31 mouse cellular contexts compared by ENCODE assay signal in genomic region chr10:80546945-80547344, GRCm38 (mm10). TPM values are rescaled to one million over a fixed set of nuclear protein-coding genes. Genes with fewer than 3 reads are reported as not detected.
DNase-seq lines count a peak whose midpoint lies in the region; ATAC-seq and TF ChIP-seq lines count a peak whose summit lies in the region.
"Had no signal": no experiment of that assay in that cellular context is flagged by ENCODE, and none has a peak within 500 bp of the region (broad histone marks: within the 10 kb centered on the region; RNA-seq: fewer than 3 reads in every experiment).

No protein-coding gene starts in this region.

- no peak overlapping the region for H3K4me2 ChIP-seq in stomach, embryonic 15.5 days
- no peak overlapping the region for H3K4me2 ChIP-seq in stomach, postnatal 0 days (replicated peaks; ENCODE audit: low read depth)
- peak overlapping the region; percentile 36 for H3K4me2 ChIP-seq in liver, embryonic 14.5 days (ENCODE audit: low read depth)
- no peak overlapping the region for H3K4me2 ChIP-seq in intestine, postnatal 0 days (replicated peaks; ENCODE audit: low read depth)
- H3K4me2 ChIP-seq: embryonic facial prominence, embryonic 13.5 days; forebrain, embryonic 13.5 days; hindbrain, embryonic 15.5 days; lung, embryonic 15.5 days; midbrain, embryonic 13.5 days had no signal

- 86% methylated on average over 4 of the region's 4 CpGs for WGBS in stomach, embryonic 15.5 days
- 90% methylated on average over 4 of the region's 4 CpGs for WGBS in stomach, postnatal 0 days
- WGBS in liver, embryonic 14.5 days (ENCODE audit: insufficient replicate concordance), result 33% methylated on average over 4 of the region's 4 CpGs
- WGBS in intestine, postnatal 0 days, result 93% methylated on average over 4 of the region's 4 CpGs

- no peaks in the 10 kb centered on the region for H3K9me3 ChIP-seq in stomach, embryonic 15.5 days
- H3K9me3 ChIP-seq in stomach, postnatal 0 days (ENCODE audit: control insufficient read depth, low read length), result no peaks in the 10 kb centered on the region
- H3K9me3 ChIP-seq in liver, embryonic 14.5 days (ENCODE audit: control insufficient read depth, low read length), result no peaks in the 10 kb centered on the region
- no peaks in the 10 kb centered on the region for H3K9me3 ChIP-seq in intestine, postnatal 0 days (ENCODE audit: control insufficient read depth)
- H3K9me3 ChIP-seq: embryonic facial prominence, embryonic 13.5 days; forebrain, embryonic 13.5 days; hindbrain, embryonic 10.5 days; hindbrain, embryonic 15.5 days; lung, embryonic 15.5 days; megakaryocyte, embryonic 14.5 days; midbrain, embryonic 13.5 days had no signal

- peaks cover 76% of the 10 kb centered on the region for H3K36me3 ChIP-seq in stomach, embryonic 15.5 days
- H3K36me3 ChIP-seq in stomach, postnatal 0 days (ENCODE audit: control insufficient read depth, insufficient read depth, low read length), result peaks cover 48% of the 10 kb centered on the region
- peaks cover 64% of the 10 kb centered on the region for H3K36me3 ChIP-seq in liver, embryonic 14.5 days (replicated peaks; ENCODE audit: control insufficient read depth, insufficient read depth, low read depth)
- H3K36me3 ChIP-seq in intestine, postnatal 0 days (ENCODE audit: control insufficient read depth, insufficient read depth), result peaks cover 88% of the 10 kb centered on the region

- no peaks in the 10 kb centered on the region for H3K4me1 ChIP-seq in stomach, embryonic 15.5 days
- H3K4me1 ChIP-seq in stomach, postnatal 0 days (replicated peaks; ENCODE audit: control insufficient read depth, insufficient read depth), result no peaks in the 10 kb centered on the region
- H3K4me1 ChIP-seq in liver, embryonic 14.5 days (replicated peaks; ENCODE audit: control insufficient read depth in 2 of 2, insufficient read depth in 2 of 2, low read length in 1 of 2), result peaks cover 18 to 20% of the 10 kb centered on the region in 2 experiments
- no peaks in the 10 kb centered on the region for H3K4me1 ChIP-seq in intestine, postnatal 0 days (replicated peaks; ENCODE audit: control insufficient read depth, insufficient read depth, low read length)
- H3K4me1 ChIP-seq: embryonic facial prominence, embryonic 13.5 days; forebrain, embryonic 13.5 days; lung, embryonic 15.5 days had no signal

- DNase-seq in stomach, postnatal 0 days (ENCODE audit: low spot score), result no peak
- DNase-seq in liver, embryonic 14.5 days (ENCODE audit: low read depth in 3 of 3, low spot score in 3 of 3), result peak in 1 of 3 experiments; percentile 59
- DNase-seq in spleen, adult 18-20 months, result no peak
- no peak for DNase-seq in ovary, postnatal 14 days (ENCODE audit: low spot score)
- DNase-seq: cerebellum, adult 18-20 months; gastrocnemius, postnatal 10 days; heart, postnatal 14 days; kidney, adult 2 months; kidney, postnatal 4 days; layer of hippocampus, postnatal 36 days; left cerebral cortex, postnatal 4 days; right cerebral cortex, postnatal 25 days; thymus, postnatal 14 days had no signal

- no peak overlapping the region for H3K4me3 ChIP-seq in stomach, embryonic 15.5 days (replicated peaks)
- no peak overlapping the region for H3K4me3 ChIP-seq in stomach, postnatal 0 days (ENCODE audit: low read depth, low read length)
- H3K4me3 ChIP-seq in liver, embryonic 14.5 days (ENCODE audit: insufficient read depth in 1 of 2, low read depth in 2 of 2, low read length in 2 of 2), result no peak overlapping the region
- H3K4me3 ChIP-seq in intestine, postnatal 0 days (ENCODE audit: low read depth, low read length), result no peak overlapping the region
- H3K4me3 ChIP-seq: embryonic facial prominence, embryonic 13.5 days; forebrain, embryonic 13.5 days; hindbrain, embryonic 10.5 days; hindbrain, embryonic 15.5 days; lung, embryonic 15.5 days; megakaryocyte, embryonic 14.5 days; midbrain, embryonic 13.5 days had no signal

- no peak for TF ChIP-seq EP300 in stomach, postnatal 0 days (optimal IDR thresholded peaks at IDR 0.05)
- TF ChIP-seq EP300 in liver, embryonic 14.5 days (IDR thresholded peaks at IDR 0.05; ENCODE audit: low read depth), result no peak

- 0 out of 2 replicates have a peak, but pooled peaks have one; percentile 8 for ATAC-seq in stomach, embryonic 15.5 days (ENCODE audit: insufficient read depth, low FRiP score, low read depth)
- no peak for ATAC-seq in stomach, postnatal 0 days (ENCODE audit: low FRiP score, low TSS enrichment)
- peak; percentile 70 for ATAC-seq in erythroid progenitor cell, adult 5-6 weeks (replicated peaks; ENCODE audit: low FRiP score, poor library complexity, severe bottlenecking)
- ATAC-seq in liver, embryonic 14.5 days (ENCODE audit: insufficient read depth), result peak; percentile 76
- peak; percentile 62 for ATAC-seq in megakaryocyte-erythroid progenitor cell, adult 5-6 weeks (replicated peaks; ENCODE audit: low FRiP score, low TSS enrichment, poor library complexity, severe bottlenecking)
- no peak for ATAC-seq in intestine, postnatal 0 days
- ATAC-seq: forebrain, embryonic 13.5 days; midbrain, embryonic 13.5 days had no signal

- no peaks in the 10 kb centered on the region for H3K27me3 ChIP-seq in stomach, embryonic 15.5 days (replicated peaks)
- H3K27me3 ChIP-seq in stomach, postnatal 0 days (ENCODE audit: control insufficient read depth, insufficient read depth, low read length), result no peaks in the 10 kb centered on the region
- H3K27me3 ChIP-seq in liver, embryonic 14.5 days (ENCODE audit: control insufficient read depth, insufficient read depth, low read length), result no peaks in the 10 kb centered on the region
- H3K27me3 ChIP-seq in intestine, postnatal 0 days (replicated peaks; ENCODE audit: control insufficient read depth, insufficient read depth, low read length), result no peaks in the 10 kb centered on the region
- H3K27me3 ChIP-seq: embryonic facial prominence, embryonic 13.5 days; forebrain, embryonic 13.5 days; hindbrain, embryonic 15.5 days; lung, embryonic 15.5 days; megakaryocyte, embryonic 14.5 days; midbrain, embryonic 13.5 days had no signal

- no peak overlapping the region for H3K9ac ChIP-seq in stomach, embryonic 15.5 days
- H3K9ac ChIP-seq in stomach, postnatal 0 days (ENCODE audit: low read length), result no peak overlapping the region
- peak overlapping the region; percentile 16; the same call in 1 of the 2 replicates for H3K9ac ChIP-seq in liver, embryonic 14.5 days (replicated peaks)
- no peak overlapping the region for H3K9ac ChIP-seq in intestine, postnatal 0 days (ENCODE audit: low read depth, low read length)
- H3K9ac ChIP-seq: embryonic facial prominence, embryonic 13.5 days; forebrain, embryonic 13.5 days; hindbrain, embryonic 15.5 days; lung, embryonic 15.5 days; midbrain, embryonic 13.5 days had no signal

- no peak overlapping the region for H3K27ac ChIP-seq in stomach, embryonic 15.5 days
- H3K27ac ChIP-seq in stomach, postnatal 0 days (replicated peaks), result no peak overlapping the region
- peak overlapping the region; percentile 40 for H3K27ac ChIP-seq in liver, embryonic 14.5 days
- H3K27ac ChIP-seq in intestine, postnatal 0 days (ENCODE audit: low read depth, low read length), result no peak overlapping the region
- H3K27ac ChIP-seq: embryonic facial prominence, embryonic 13.5 days; forebrain, embryonic 13.5 days; hindbrain, embryonic 15.5 days; kidney, postnatal 0 days; lung, embryonic 15.5 days; midbrain, embryonic 13.5 days had no signal

- TF ChIP-seq CTCF in stomach, postnatal 0 days (IDR thresholded peaks at IDR 0.05; ENCODE audit: low read depth), result no peak
- TF ChIP-seq CTCF in liver, embryonic 14.5 days (IDR thresholded peaks at IDR 0.05; ENCODE audit: low read depth), result no peak
- TF ChIP-seq CTCF in intestine, postnatal 0 days (IDR thresholded peaks at IDR 0.05; ENCODE audit: low read depth), result no peak

RNA-seq across cellular contexts. Expression of gene Atp8b3, which starts 8.0 kb away (rescaled TPM):
- 0.19 and 0.32 TPM in 2 replicates for polyA plus RNA-seq in stomach, embryonic 15.5 days (2015; fragmentation: Nextera tagmentation; extraction: Ambion mirVana)
- 0.02 and 0.10 TPM in 2 replicates for polyA plus RNA-seq in stomach, postnatal 0 days (2015; fragmentation: Nextera tagmentation; extraction: Ambion mirVana)
- not detected in 2 replicates for total RNA-seq in erythroid progenitor cell, adult 5-6 weeks (2015; ENCODE audit: low replicate concordance)
- total RNA-seq in erythroid progenitor cell, adult 5-6 weeks (2017; ENCODE audit: low replicate concordance), result 0.39 TPM in 1 of 2 replicates, not detected in the other
- 0.01 and 0.02 TPM in 2 replicates for polyA plus RNA-seq in liver, embryonic 14.5 days (2012; rRNA removed)
- polyA plus RNA-seq in liver, embryonic 14.5 days (2014; fragmentation: Nextera tagmentation; extraction: Ambion mirVana), result 0.05 TPM in 1 of 2 replicates, not detected in the other
- total RNA-seq in megakaryocyte-erythroid progenitor cell, adult 5-6 weeks (2014; fragmentation: Nextera tagmentation), result not detected in 2 replicates
- not detected in 2 replicates for total RNA-seq in megakaryocyte-erythroid progenitor cell, adult 5-6 weeks (2017)
- 0.03 TPM in 2 replicates for polyA plus RNA-seq in intestine, postnatal 0 days (2015; fragmentation: Nextera tagmentation; extraction: Ambion mirVana)
- total RNA-seq: common myeloid progenitor, adult 5-6 weeks; gastrocnemius, postnatal 10 days; heart, postnatal 14 days had no signal

RNA-seq across cellular contexts. Expression of gene Rexo1, which starts 14.4 kb away (rescaled TPM):
- 23.2 and 23.3 TPM in 2 replicates for polyA plus RNA-seq in stomach, embryonic 15.5 days (2015; fragmentation: Nextera tagmentation; extraction: Ambion mirVana)
- polyA plus RNA-seq in stomach, postnatal 0 days (2015; fragmentation: Nextera tagmentation; extraction: Ambion mirVana), result 7.1 and 8.5 TPM in 2 replicates
- total RNA-seq in erythroid progenitor cell, adult 5-6 weeks (2015; ENCODE audit: low replicate concordance), result 33.5 and 35.7 TPM in 2 replicates
- 16.3 and 25.7 TPM in 2 replicates for total RNA-seq in erythroid progenitor cell, adult 5-6 weeks (2017; ENCODE audit: low replicate concordance)
- 19.1 and 24.8 TPM in 2 replicates for polyA plus RNA-seq in liver, embryonic 14.5 days (2012; rRNA removed)
- 10.7 and 14.0 TPM in 2 replicates for polyA plus RNA-seq in liver, embryonic 14.5 days (2014; fragmentation: Nextera tagmentation; extraction: Ambion mirVana)
- total RNA-seq in megakaryocyte-erythroid progenitor cell, adult 5-6 weeks (2014; fragmentation: Nextera tagmentation), result 52.1 and 57.1 TPM in 2 replicates
- total RNA-seq in megakaryocyte-erythroid progenitor cell, adult 5-6 weeks (2017), result 9.8 and 15.3 TPM in 2 replicates
- 9.1 and 10.1 TPM in 2 replicates for polyA plus RNA-seq in intestine, postnatal 0 days (2015; fragmentation: Nextera tagmentation; extraction: Ambion mirVana)

RNA-seq across cellular contexts. Expression of gene Klf16, which starts 30.2 kb away (rescaled TPM):
- 9.3 and 10.3 TPM in 2 replicates for polyA plus RNA-seq in stomach, embryonic 15.5 days (2015; fragmentation: Nextera tagmentation; extraction: Ambion mirVana)
- polyA plus RNA-seq in stomach, postnatal 0 days (2015; fragmentation: Nextera tagmentation; extraction: Ambion mirVana), result 8.3 and 8.4 TPM in 2 replicates
- 8.4 and 9.4 TPM in 2 replicates for total RNA-seq in erythroid progenitor cell, adult 5-6 weeks (2015; ENCODE audit: low replicate concordance)
- total RNA-seq in erythroid progenitor cell, adult 5-6 weeks (2017; ENCODE audit: low replicate concordance), result 9.9 and 14.1 TPM in 2 replicates
- polyA plus RNA-seq in liver, embryonic 14.5 days (2012; rRNA removed), result 12.5 and 13.8 TPM in 2 replicates
- 10.6 and 12.3 TPM in 2 replicates for polyA plus RNA-seq in liver, embryonic 14.5 days (2014; fragmentation: Nextera tagmentation; extraction: Ambion mirVana)
- 21.0 and 24.9 TPM in 2 replicates for total RNA-seq in megakaryocyte-erythroid progenitor cell, adult 5-6 weeks (2014; fragmentation: Nextera tagmentation)
- total RNA-seq in megakaryocyte-erythroid progenitor cell, adult 5-6 weeks (2017), result 7.2 and 14.6 TPM in 2 replicates
- polyA plus RNA-seq in intestine, postnatal 0 days (2015; fragmentation: Nextera tagmentation; extraction: Ambion mirVana), result 4.8 and 5.3 TPM in 2 replicates

RNA-seq across cellular contexts. Expression of gene Abhd17a, which starts 43.2 kb away (rescaled TPM):
- 102 and 103 TPM in 2 replicates for polyA plus RNA-seq in stomach, embryonic 15.5 days (2015; fragmentation: Nextera tagmentation; extraction: Ambion mirVana)
- 92.5 and 103 TPM in 2 replicates for polyA plus RNA-seq in stomach, postnatal 0 days (2015; fragmentation: Nextera tagmentation; extraction: Ambion mirVana)
- total RNA-seq in erythroid progenitor cell, adult 5-6 weeks (2015; ENCODE audit: low replicate concordance), result 44.7 and 49.0 TPM in 2 replicates
- 5.5 and 30.7 TPM in 2 replicates for total RNA-seq in erythroid progenitor cell, adult 5-6 weeks (2017; ENCODE audit: low replicate concordance)
- 41.2 and 51.0 TPM in 2 replicates for polyA plus RNA-seq in liver, embryonic 14.5 days (2012; rRNA removed)
- polyA plus RNA-seq in liver, embryonic 14.5 days (2014; fragmentation: Nextera tagmentation; extraction: Ambion mirVana), result 55.0 and 63.4 TPM in 2 replicates
- 55.0 and 63.1 TPM in 2 replicates for total RNA-seq in megakaryocyte-erythroid progenitor cell, adult 5-6 weeks (2014; fragmentation: Nextera tagmentation)
- 13.7 and 19.4 TPM in 2 replicates for total RNA-seq in megakaryocyte-erythroid progenitor cell, adult 5-6 weeks (2017)
- 116 and 117 TPM in 2 replicates for polyA plus RNA-seq in intestine, postnatal 0 days (2015; fragmentation: Nextera tagmentation; extraction: Ambion mirVana)

RNA-seq across cellular contexts. Expression of gene Onecut3, which starts 52.3 kb away (rescaled TPM):
- polyA plus RNA-seq in stomach, embryonic 15.5 days (2015; fragmentation: Nextera tagmentation; extraction: Ambion mirVana), result 0.18 and 0.21 TPM in 2 replicates
- polyA plus RNA-seq in stomach, postnatal 0 days (2015; fragmentation: Nextera tagmentation; extraction: Ambion mirVana), result 0.01 and 0.02 TPM in 2 replicates
- total RNA-seq in erythroid progenitor cell, adult 5-6 weeks (2015; ENCODE audit: low replicate concordance), result not detected in 2 replicates
- total RNA-seq in erythroid progenitor cell, adult 5-6 weeks (2017; ENCODE audit: low replicate concordance), result not detected in 2 replicates
- 0.02 TPM in 2 replicates for polyA plus RNA-seq in liver, embryonic 14.5 days (2012; rRNA removed)
- polyA plus RNA-seq in liver, embryonic 14.5 days (2014; fragmentation: Nextera tagmentation; extraction: Ambion mirVana), result not detected in 2 replicates
- not detected in 2 replicates for total RNA-seq in megakaryocyte-erythroid progenitor cell, adult 5-6 weeks (2014; fragmentation: Nextera tagmentation)
- not detected in 2 replicates for total RNA-seq in megakaryocyte-erythroid progenitor cell, adult 5-6 weeks (2017)
- polyA plus RNA-seq in intestine, postnatal 0 days (2015; fragmentation: Nextera tagmentation; extraction: Ambion mirVana), result 0.05 and 0.09 TPM in 2 replicates
- total RNA-seq: adrenal gland, adult 2 months; common myeloid progenitor, adult 5-6 weeks; gastrocnemius, postnatal 10 days; heart, postnatal 14 days; monocyte, adult 5-6 weeks had no signal
- polyA plus RNA-seq: adrenal gland, adult 2 months; embryonic facial prominence, embryonic 13.5 days; gonadal fat pad, adult 2 months; heart, embryonic 14.5 days; kidney, adult 2 months; kidney, postnatal 0 days; lung, embryonic 15.5 days; spleen, adult 2 months had no signal

Comparison
In these comparisons a context has a peak if more than half of its experiments do, and no peak if none do; other contexts are left out.
1. ATAC-seq: peak in stomach, embryonic 15.5 days (single experiment), erythroid progenitor cell, adult 5-6 weeks (single experiment), liver, embryonic 14.5 days (single experiment) and megakaryocyte-erythroid progenitor cell, adult 5-6 weeks (single experiment); none in stomach, postnatal 0 days (single experiment) and intestine, postnatal 0 days (single experiment).